ENCODE assay signal across 25 mouse cellular contexts in the genomic region with DNA sequence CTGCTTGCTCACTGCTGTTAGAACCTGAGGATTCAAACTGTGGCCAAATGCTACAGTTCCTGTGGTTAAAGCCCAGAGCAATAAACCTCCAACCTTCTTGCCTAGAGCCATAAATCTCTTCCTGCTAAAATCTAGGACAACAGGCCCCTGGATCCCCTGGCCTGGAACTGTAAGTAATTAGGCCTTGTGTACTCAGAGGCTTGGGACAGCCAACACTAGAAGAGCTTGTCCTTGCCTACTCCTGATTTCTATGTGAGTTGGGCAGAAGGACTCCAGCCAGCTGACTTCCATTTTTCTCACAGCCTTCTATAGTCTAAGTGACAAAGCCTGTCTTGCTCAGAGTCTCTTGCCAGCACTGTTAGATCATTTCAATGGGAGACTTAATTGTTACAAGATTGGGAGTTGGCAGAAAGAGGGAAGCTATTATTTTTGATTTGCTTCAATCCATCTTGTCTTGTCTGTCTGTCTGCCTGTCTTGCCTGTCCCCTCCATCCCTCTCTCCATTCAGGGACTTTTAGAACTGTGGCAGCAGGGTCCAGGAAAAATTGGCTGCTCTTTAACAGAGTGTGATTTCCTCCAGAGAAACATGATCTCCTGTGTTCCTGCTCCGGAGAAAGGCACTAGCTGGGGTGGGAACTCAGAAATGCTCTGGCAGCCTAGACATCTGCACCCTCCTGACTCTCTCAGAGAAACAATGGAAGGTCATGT. TPM values are rescaled to one million over a fixed set of nuclear protein-coding genes. Genes with fewer than 3 reads are reported as not detected.
DNase-seq lines count a peak whose midpoint lies in the region; ATAC-seq lines count a peak whose summit lies in the region.
"Had no signal": no experiment of that assay in that cellular context is flagged by ENCODE, and none has a peak within 500 bp of the region (broad histone marks: within the 10 kb centered on the region; RNA-seq: fewer than 3 reads in every experiment).

No protein-coding gene starts in this region.

- H3K9me3 ChIP-seq in hindbrain, embryonic 16.5 days (ENCODE audit: control insufficient read depth, low read length): no peaks in the 10 kb centered on the region
- no peaks in the 10 kb centered on the region for H3K9me3 ChIP-seq in hindbrain, embryonic 13.5 days
- no peaks in the 10 kb centered on the region for H3K9me3 ChIP-seq in lung, embryonic 16.5 days (ENCODE audit: control insufficient read depth, low read length)
- no peaks in the 10 kb centered on the region for H3K9me3 ChIP-seq in limb, embryonic 10.5 days (replicated peaks)
- 0 out of 2 replicates have a peak, but pooled peaks cover 3% of the 10 kb centered on the region for H3K9me3 ChIP-seq in neural tube, embryonic 15.5 days (replicated peaks)
- H3K9me3 ChIP-seq: embryonic facial prominence, embryonic 13.5 days; midbrain, embryonic 12.5 days had no signal

- ATAC-seq in hindbrain, embryonic 16.5 days: peak; percentile 91
- ATAC-seq in hindbrain, embryonic 13.5 days (ENCODE audit: low FRiP score): no peak
- ATAC-seq in lung, embryonic 16.5 days (ENCODE audit: low read depth): peak; percentile 57; the same call in 1 of the 2 replicates
- peak; percentile 81 for ATAC-seq in neural tube, embryonic 15.5 days (ENCODE audit: low FRiP score)
- ATAC-seq: forebrain, embryonic 14.5 days; intestine, embryonic 16.5 days had no signal

- 50% methylated on average over 1 of the region's 1 CpGs for WGBS in hindbrain, embryonic 16.5 days
- 57% methylated on average over 1 of the region's 1 CpGs for WGBS in hindbrain, embryonic 13.5 days
- 16% methylated on average over 1 of the region's 1 CpGs for WGBS in lung, embryonic 16.5 days
- 27% methylated on average over 1 of the region's 1 CpGs for WGBS in limb, embryonic 10.5 days
- 30% methylated on average over 1 of the region's 1 CpGs for WGBS in neural tube, embryonic 15.5 days

- no peaks in the 10 kb centered on the region for H3K36me3 ChIP-seq in hindbrain, embryonic 16.5 days (ENCODE audit: control insufficient read depth, insufficient read depth, low read length)
- H3K36me3 ChIP-seq in hindbrain, embryonic 13.5 days: no peaks in the 10 kb centered on the region
- no peaks in the 10 kb centered on the region for H3K36me3 ChIP-seq in lung, embryonic 16.5 days (ENCODE audit: control insufficient read depth, insufficient read depth, low read length)
- no peaks in the 10 kb centered on the region for H3K36me3 ChIP-seq in limb, embryonic 10.5 days
- no peaks in the 10 kb centered on the region for H3K36me3 ChIP-seq in neural tube, embryonic 15.5 days
- H3K36me3 ChIP-seq: embryonic facial prominence, embryonic 13.5 days; midbrain, embryonic 12.5 days had no signal

- no peak overlapping the region for H3K27ac ChIP-seq in hindbrain, embryonic 16.5 days (ENCODE audit: low read depth, low read length)
- H3K27ac ChIP-seq in hindbrain, embryonic 13.5 days: no peak overlapping the region
- H3K27ac ChIP-seq in lung, embryonic 16.5 days (ENCODE audit: low read length): peak overlapping the region; percentile 17; the same call in 1 of the 2 replicates
- H3K27ac ChIP-seq in limb, embryonic 10.5 days: peak overlapping the region; percentile 53
- no peak overlapping the region for H3K27ac ChIP-seq in neural tube, embryonic 15.5 days (replicated peaks)
- H3K27ac ChIP-seq: embryonic facial prominence, embryonic 13.5 days; heart, adult 2 months; midbrain, embryonic 12.5 days had no signal

- no peak overlapping the region for H3K4me3 ChIP-seq in hindbrain, embryonic 16.5 days (ENCODE audit: low read length)
- H3K4me3 ChIP-seq in hindbrain, embryonic 13.5 days: no peak overlapping the region
- no peak overlapping the region for H3K4me3 ChIP-seq in lung, embryonic 16.5 days (ENCODE audit: low read length)
- H3K4me3 ChIP-seq in limb, embryonic 10.5 days: no peak overlapping the region
- no peak overlapping the region for H3K4me3 ChIP-seq in neural tube, embryonic 15.5 days (replicated peaks)
- H3K4me3 ChIP-seq: embryonic facial prominence, embryonic 13.5 days; heart, adult 2 months; midbrain, embryonic 12.5 days had no signal

- no peak overlapping the region for H3K4me2 ChIP-seq in hindbrain, embryonic 16.5 days (ENCODE audit: low read length)
- H3K4me2 ChIP-seq in hindbrain, embryonic 13.5 days: no peak overlapping the region
- no peak overlapping the region for H3K4me2 ChIP-seq in lung, embryonic 16.5 days (ENCODE audit: low read depth, low read length)
- no peak overlapping the region for H3K4me2 ChIP-seq in neural tube, embryonic 15.5 days
- H3K4me2 ChIP-seq: embryonic facial prominence, embryonic 13.5 days; midbrain, embryonic 12.5 days had no signal

- no peak overlapping the region for H3K9ac ChIP-seq in hindbrain, embryonic 16.5 days (ENCODE audit: low read depth, low read length)
- H3K9ac ChIP-seq in hindbrain, embryonic 13.5 days: no peak overlapping the region
- H3K9ac ChIP-seq in lung, embryonic 16.5 days (ENCODE audit: low read length): no peak overlapping the region
- H3K9ac ChIP-seq in neural tube, embryonic 15.5 days (replicated peaks): no peak overlapping the region
- H3K9ac ChIP-seq: embryonic facial prominence, embryonic 13.5 days; midbrain, embryonic 12.5 days had no signal

- no peaks in the 10 kb centered on the region for H3K27me3 ChIP-seq in hindbrain, embryonic 16.5 days (replicated peaks; ENCODE audit: control insufficient read depth, insufficient read depth, low read length)
- peaks cover 3% of the 10 kb centered on the region; the same call in 1 of the 2 replicates for H3K27me3 ChIP-seq in hindbrain, embryonic 13.5 days
- H3K27me3 ChIP-seq in lung, embryonic 16.5 days (ENCODE audit: control insufficient read depth, insufficient read depth, low read depth, low read length): no peaks in the 10 kb centered on the region
- peaks cover 32% of the 10 kb centered on the region for H3K27me3 ChIP-seq in limb, embryonic 10.5 days (ENCODE audit: low read depth, poor library complexity, severe bottlenecking)
- H3K27me3 ChIP-seq in neural tube, embryonic 15.5 days (replicated peaks): no peaks in the 10 kb centered on the region; the same call in 1 of the 2 replicates
- H3K27me3 ChIP-seq: midbrain, embryonic 12.5 days had no signal

- no peak for DNase-seq in lung, postnatal 10 days
- peak; percentile 31 for DNase-seq in limb, embryonic 10.5 days (ENCODE audit: low spot score)
- no peak for DNase-seq in cerebellum, adult 9-11 months
- DNase-seq: B cell, adult 2 months; cerebellum, adult 8-10 months; gastrocnemius, postnatal 10 days; heart, adult 2 months; heart, postnatal 4 days; layer of hippocampus, adult 9-11 months; lung, adult 18-20 months; right cerebral cortex, postnatal 25 days; thymus, adult 2 months had no signal

- no peaks in the 10 kb centered on the region for H3K4me1 ChIP-seq in hindbrain, embryonic 16.5 days (ENCODE audit: control insufficient read depth, insufficient read depth, low read depth, low read length)
- H3K4me1 ChIP-seq in hindbrain, embryonic 13.5 days (replicated peaks): no peaks in the 10 kb centered on the region
- no peaks in the 10 kb centered on the region for H3K4me1 ChIP-seq in lung, embryonic 16.5 days (replicated peaks; ENCODE audit: control insufficient read depth, insufficient read depth, low read length)
- no peaks in the 10 kb centered on the region for H3K4me1 ChIP-seq in limb, embryonic 10.5 days
- no peaks in the 10 kb centered on the region for H3K4me1 ChIP-seq in neural tube, embryonic 15.5 days
- H3K4me1 ChIP-seq: embryonic facial prominence, embryonic 13.5 days; midbrain, embryonic 12.5 days had no signal

RNA-seq across cellular contexts. Expression of gene Mum1l1, which starts 15.1 kb away (rescaled TPM):
- 12.3 and 12.4 TPM in 2 replicates for polyA plus RNA-seq in hindbrain, embryonic 16.5 days (2015; fragmentation: Nextera tagmentation; extraction: Ambion mirVana)
- polyA plus RNA-seq in hindbrain, embryonic 13.5 days (2015; fragmentation: Nextera tagmentation; extraction: Ambion mirVana): 7.6 and 9.7 TPM in 2 replicates
- polyA plus RNA-seq in lung, embryonic 16.5 days (2015; fragmentation: Nextera tagmentation; extraction: Ambion mirVana): 41.4 and 45.6 TPM in 2 replicates
- 35.3 and 35.7 TPM in 2 replicates for polyA plus RNA-seq in limb, embryonic 10.5 days (2016; fragmentation: Nextera tagmentation; extraction: Ambion mirVana)
- 12.5 and 13.6 TPM in 2 replicates for polyA plus RNA-seq in neural tube, embryonic 15.5 days (2015; fragmentation: Nextera tagmentation; extraction: Ambion mirVana)

RNA-seq across cellular contexts. Expression of gene 4933428M09Rik, which starts 15.7 kb away (rescaled TPM):
- polyA plus RNA-seq in hindbrain, embryonic 16.5 days (2015; fragmentation: Nextera tagmentation; extraction: Ambion mirVana): not detected in 2 replicates
- not detected in 2 replicates for polyA plus RNA-seq in hindbrain, embryonic 13.5 days (2015; fragmentation: Nextera tagmentation; extraction: Ambion mirVana)
- not detected in 2 replicates for polyA plus RNA-seq in lung, embryonic 16.5 days (2015; fragmentation: Nextera tagmentation; extraction: Ambion mirVana)
- polyA plus RNA-seq in limb, embryonic 10.5 days (2016; fragmentation: Nextera tagmentation; extraction: Ambion mirVana): 0.14 TPM in 1 of 2 replicates, not detected in the other
- not detected in 2 replicates for polyA plus RNA-seq in neural tube, embryonic 15.5 days (2015; fragmentation: Nextera tagmentation; extraction: Ambion mirVana)
- polyA plus RNA-seq: cortical plate, adult 2 months; embryonic facial prominence, embryonic 13.5 days; forebrain, embryonic 14.5 days; heart, adult 2 months; heart, embryonic 14.5 days; intestine, embryonic 16.5 days; liver, adult 2 months; midbrain, embryonic 12.5 days; stomach, embryonic 16.5 days; thymus, adult 2 months; urinary bladder, adult 2 months had no signal

Comparison
In these comparisons a context has a peak if more than half of its experiments do, and no peak if none do; other contexts are left out.
1. H3K27ac ChIP-seq: peak in lung, embryonic 16.5 days (single experiment) and limb, embryonic 10.5 days (single experiment); none in hindbrain, embryonic 16.5 days (single experiment), hindbrain, embryonic 13.5 days (single experiment) and neural tube, embryonic 15.5 days (single experiment).